Mouse (Mus musculus) left cerebral cortex, adult 18-20 months (tissue): Measurements from ENCODE around the gene Amz1. TPM values are rescaled to one million over a fixed set of nuclear protein-coding genes. Genes with fewer than 3 reads are reported as not detected.
A peak's percentile ranks its signal among the peaks of the same experiment; 100 is the strongest.

Experiments used
- DNase-seq, 2 experiments: peaks; one replicate each; pipeline ENCODE4 v3.0.0; 2021 to 2022; ENCODE audit warnings: low spot score in 2 of 2, mixed read lengths in 1 of 2
- total RNA-seq, 2 experiments: library from RNA; stranded (reverse); gene quantifications; 2 replicates each; pipeline ENCODE4 v1.2.3; 2021

Amz1 gene
- total RNA-seq, 2 experiments from 2014 or later: 17.7 to 22.3 TPM

DNA sequence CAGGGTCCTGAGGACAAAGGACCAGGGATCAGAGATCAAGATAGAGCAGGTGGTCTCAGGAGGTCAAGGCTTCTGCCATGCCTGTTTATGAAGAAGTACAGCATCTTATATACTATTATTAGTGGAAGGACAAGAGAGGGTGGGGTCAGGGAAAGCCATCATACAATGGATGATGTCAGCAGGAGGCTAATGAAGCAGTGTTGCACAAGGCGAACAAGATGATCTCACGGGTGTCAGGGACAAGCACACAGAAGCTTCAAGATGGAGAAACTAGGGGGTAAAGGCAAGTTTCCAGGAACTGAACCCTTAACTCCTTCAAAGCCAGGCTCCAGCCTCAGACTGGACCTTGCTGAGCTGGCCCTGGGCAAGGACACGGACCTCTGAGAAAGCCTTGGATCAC is 1.8 kb upstream of the Amz1 start:
- no peak for DNase-seq

DNA sequence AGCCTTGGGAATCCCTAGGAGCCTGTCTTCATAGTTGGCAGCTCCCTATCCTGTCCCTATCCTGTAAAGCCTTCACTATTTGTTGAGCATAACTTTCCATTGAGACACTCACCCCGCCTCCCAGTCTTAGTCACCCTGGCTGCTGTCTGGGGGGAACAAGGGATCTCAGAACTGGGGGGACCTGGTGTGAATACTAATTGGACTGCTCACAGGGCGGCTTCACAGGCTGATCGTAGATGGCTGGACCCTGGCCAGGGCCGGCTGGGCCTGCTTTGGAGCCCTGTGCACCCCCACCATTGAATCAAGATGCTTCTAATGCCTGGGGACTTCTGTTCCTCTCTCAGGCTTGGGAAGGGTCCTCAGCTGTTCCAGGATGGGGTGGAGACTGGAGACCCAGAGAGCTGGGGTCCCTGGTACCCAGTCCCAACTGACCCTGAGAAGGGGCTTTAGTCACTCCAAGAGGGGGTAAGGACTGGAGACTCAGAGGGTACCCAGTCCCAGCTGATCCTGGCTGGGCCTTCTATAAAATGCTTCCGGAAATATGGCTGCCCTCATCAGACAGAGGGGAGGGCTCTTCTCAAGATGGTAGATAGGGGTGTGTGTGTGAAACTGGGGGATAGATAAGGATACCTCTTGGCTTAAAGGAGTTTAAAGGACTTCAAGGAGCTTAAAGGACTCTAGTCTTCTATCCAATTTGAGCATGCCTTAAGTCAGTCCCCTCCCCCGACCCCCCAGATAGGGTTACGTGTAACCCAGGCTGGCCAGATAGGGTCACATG is 2.3 kb downstream of the Amz1 start:
- DNase-seq: peak in 1 of 2 experiments; percentile 44

DNA sequence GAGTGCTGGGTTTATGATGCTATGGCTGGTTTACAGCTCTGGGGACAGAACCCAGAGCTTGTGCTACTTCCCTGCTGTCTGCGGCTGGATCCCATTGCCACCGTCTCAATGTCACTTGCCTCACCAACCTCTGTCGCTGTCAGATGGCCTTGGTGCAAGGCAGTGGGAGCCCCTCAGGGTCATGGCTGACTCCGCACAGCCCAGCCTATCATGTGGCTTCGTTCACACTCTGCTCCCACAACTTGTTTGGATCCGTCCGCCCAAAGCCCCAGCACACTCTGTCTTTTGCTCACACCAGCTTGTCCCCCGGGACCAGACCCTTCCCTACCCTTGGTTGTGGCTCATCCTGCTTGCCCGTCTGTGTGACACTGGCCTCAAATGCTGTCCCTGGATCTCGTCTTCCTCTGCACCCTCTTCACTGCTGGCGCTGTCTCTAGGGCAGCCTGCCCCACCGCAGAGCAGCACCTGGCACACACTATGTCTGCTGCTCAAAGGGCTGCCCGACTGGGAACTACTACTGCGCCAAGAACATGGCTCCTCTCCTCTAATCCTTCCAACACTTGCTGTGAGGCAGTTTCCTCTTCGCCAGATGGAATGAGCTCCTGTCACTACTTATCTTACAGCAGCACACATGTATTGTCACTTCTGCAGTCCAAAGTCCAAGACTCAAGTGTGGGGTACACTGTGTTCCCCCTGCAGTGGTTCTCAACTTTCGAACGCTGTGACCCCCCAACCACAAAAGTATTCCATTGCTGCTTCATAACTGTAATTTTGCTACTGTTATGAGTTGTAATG is 3.2 kb downstream of the Amz1 start:
- DNase-seq: no peak

DNA sequence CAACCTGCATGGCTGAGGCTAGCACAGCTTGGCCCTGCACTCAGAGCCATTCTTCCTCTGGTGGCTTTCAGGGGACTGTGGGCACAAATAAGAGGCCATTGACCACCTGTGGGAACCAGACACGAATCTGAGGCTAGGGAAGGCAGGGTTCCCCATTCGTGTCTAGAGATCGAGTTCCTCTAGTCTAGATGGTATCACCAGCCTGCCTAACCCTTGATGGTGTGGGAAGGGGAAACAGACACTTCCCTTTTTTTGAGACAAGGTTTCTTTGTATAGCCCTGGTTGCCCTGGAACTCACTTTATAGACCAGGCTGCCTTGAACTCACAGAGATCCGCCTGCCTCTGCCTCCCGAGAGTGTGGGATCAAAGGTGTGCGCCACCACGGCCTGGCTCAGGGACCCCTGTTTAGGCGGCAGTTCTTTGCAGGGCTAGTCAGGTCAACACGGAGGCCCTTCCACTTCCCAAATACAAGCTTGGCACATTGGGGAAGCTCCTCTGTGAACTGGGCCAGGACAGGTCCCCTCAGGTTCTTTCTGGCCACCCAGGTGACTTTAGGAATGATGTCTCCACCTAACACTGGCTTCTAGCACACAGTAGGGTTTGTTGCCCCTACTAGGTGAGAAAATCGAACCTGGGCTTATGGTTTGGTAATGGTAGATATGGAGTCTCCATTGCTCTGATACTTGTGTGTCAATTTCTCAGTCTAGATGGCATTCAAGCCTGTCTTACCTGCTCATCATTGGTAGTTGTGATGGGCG is 7.3 kb downstream of the Amz1 start:
- DNase-seq: no peak

DNA sequence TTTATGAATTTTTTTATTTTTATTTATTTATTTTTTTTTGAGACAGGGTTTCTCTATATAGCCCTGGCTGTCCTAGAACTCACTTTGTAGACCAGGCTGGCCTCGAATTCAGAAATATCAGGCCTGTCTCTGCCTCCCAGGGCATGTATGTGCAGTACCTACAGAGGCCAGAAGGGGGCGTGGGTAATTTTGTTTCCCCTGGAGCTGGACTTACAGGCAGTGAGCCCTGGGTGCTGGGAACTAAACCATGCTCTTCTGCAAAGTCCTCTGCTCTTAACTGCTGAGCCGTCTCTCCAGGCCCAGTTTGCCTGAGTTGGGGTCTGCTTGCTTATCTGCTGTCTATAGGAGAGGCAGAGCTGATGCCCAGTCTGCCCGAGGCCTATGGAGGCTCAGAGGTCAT is 8.3 kb downstream of the Amz1 start:
- DNase-seq: no peak

DNA sequence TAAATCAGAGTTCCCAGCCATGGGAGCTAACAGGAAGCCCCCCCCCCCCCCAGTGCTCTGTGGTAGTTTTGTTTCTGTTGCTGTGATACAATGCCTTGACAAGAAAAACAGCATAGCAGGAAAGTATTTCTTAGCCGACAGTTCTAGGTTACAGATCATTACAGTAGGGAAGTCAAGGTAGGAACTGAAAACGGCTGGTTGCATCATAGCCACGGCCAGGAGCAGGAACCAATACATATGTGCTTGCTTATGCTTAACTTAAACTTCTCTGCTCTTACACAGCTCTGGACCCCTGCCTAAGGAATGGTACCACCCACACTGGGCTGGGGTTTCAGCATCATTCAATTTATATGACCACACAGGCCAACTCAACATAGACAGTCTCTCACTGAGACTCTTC is 9.4 kb downstream of the Amz1 start:
- no peak for DNase-seq

DNA sequence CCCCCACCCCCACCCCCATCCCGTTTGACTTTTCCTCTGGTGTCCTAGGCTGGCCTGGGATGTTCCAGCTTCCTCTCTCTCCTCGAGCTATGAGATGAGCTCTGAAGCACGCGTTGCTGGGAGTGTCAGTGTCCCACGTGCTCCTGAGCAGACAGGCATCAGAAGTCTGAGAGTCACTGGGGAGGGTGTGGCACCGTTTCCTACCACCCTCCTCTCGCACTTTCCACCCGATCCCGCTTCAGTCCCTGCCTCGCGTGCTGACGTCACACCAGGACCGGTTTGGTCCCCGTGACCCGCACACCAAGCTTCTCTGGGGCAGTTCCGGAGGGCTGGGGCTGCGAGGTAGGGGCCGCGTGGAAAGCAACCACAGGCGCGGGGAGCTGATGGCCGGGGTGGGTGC is 11.4 kb downstream of the Amz1 start:
- DNase-seq: peak; percentile 26 to 32

DNA sequence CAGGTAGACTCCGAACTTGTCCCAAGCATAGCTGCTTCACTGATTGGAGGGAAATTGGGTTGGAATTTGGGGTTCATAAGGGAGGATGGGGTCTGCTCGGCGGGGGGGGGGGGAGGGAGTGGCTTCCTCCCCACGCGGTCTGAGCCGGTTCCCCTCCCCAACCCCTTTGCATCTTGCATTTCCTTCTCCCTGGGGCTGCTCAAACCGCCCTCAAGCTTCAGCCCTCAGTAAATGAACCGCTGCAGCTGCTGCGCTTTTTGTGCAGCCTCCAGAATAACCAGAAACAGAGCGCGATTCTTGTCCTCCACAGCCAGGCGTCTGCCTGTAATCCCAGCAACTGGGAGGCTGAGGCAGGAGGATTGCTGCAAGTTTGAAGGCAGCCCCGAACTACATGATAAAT is 12.2 kb downstream of the Amz1 start:
- DNase-seq: no peak

DNA sequence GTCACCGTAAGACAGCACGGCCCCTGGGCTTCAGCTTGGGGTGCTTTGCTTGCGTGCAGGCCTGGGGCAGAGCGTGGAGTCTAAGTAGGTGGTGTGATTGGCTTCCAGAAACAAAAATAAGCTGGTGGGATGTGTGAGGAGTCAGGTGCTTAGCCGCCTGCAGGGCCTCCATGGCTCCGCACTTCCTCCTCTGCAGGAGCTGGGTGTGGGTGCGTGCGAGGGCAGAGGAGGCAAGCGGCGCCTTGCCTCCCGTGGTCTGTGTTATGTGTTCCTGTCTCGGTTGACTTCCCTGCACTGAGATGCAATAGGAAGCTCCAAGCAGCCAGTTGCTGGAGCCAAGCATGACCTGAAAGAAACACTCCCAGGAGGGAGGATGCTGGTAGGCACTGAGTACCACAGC is 15.9 kb downstream of the Amz1 start:
- peak; percentile 28 to 68 for DNase-seq

DNA sequence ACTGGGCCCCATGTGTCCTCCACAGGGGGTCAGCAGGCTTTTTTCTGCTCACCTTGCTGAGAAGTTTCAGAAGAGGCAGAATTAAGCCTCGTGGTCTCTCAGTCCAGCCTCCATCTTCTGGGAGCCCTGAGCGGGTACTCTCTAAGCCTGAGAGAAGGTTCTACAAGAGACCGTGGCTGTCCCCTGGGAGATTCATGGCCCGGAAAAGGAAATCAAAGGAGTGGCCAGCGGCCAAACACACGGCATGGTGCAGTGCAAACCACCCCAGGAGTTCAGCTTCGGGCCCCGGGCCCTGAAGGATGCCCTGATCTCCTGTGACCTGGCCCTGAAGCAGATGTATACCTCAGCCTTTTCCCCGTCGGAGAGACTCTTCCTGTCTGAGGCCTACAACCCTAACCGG is 17.1 kb downstream of the Amz1 start:
- no peak for DNase-seq

DNA sequence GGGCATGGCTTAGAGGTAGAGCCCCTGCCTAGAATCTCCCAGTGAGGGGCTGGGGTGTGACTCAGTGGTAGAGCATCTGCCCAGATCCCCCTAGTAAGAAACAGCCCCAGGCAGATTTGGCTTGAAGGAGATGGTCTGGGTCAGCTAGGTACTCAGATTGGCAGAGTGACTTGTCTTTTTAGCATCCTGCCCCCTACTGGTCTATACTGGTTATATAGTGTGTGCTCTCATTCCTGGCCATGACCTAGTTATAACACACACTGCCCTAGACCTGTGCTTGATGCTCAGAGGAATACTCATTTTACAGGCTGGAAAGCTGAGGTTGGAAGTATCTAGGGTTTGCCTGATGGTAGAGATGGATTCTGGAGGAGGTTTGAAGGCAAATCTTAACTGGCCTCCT is 17.9 kb downstream of the Amz1 start:
- DNase-seq: no peak

DNA sequence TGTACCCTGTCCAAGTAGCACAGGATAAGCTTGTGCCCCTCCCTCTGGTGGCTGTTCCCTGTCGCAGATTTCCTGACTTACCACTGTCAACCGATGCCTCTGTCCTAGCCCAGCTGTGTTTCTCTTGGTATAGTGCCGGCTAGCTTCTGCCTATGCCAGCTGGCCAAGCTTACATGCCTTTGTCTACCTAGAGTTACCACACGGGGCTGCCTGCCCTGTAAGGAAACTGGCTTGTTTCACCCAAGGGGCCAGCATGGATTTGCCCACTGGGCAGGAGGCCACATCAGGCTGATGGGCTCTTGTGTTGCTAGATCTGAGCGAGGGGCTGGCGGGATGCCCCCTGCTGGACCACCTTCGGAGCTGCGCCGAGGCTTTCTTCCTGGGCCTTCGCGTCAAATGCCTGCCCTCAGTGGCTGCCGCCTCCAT is 19.8 kb downstream of the Amz1 start:
- DNase-seq: no peak

DNA sequence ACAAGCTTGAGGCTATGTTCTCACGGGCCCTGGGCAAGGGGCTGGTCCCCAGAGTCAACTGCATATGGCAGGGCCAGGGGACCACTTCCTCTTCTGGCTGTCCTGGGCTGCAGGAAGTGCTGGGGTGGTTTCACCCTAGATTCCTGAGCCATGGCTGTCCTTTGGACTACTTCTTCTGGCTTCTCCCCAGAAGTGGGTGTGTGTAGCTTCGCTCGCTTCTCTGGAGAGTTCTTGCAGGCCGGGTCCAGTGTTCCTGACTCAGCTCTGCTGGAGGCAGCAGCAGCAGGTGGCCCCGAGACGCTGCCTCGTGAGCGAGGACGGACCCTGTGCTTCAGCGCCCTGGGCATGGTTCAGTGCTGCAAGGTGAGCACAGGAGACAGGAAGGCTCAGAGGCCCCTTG is 24.5 kb downstream of the Amz1 start:
- DNase-seq: no peak

DNA sequence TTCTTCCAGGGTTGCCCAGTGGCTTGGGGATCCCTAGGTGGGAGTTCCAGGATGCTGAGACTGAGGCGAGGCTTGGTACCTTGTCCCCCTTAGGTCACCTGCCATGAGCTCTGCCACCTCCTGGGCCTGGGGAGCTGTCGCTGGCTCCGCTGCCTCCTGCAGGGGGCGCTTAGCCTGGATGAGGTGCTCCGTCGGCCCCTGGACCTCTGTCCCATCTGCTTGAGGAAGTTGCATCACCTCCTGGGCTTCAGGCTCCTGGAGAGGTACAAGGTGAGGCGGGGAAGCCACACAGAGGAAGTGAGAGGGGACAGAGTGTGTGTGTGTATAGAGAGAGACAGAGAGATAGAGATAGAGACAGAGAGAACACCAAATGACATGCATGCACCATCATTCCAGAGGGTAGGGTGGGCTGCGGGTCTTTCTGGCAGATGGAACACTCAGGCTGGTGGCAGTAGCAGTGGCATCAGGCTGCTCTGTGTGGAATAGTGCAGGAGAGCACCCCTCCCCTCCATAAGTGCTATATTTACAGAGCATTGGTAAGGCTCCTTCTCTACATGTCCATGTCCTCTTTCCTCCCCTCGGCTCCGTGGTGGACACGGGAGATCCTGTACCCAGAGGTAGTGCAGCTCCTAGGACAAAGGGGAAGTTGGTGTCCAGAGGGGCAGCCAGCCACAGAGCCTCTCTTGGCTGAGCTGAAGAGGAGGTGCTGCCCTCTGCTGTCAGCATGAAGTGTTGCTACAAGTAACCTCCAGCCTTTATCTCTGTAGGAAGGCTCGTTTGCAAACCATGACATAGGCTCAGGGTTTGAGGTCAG is 25.3 kb downstream of the Amz1 start:
- peak; percentile 72 to 74 for DNase-seq

DNA sequence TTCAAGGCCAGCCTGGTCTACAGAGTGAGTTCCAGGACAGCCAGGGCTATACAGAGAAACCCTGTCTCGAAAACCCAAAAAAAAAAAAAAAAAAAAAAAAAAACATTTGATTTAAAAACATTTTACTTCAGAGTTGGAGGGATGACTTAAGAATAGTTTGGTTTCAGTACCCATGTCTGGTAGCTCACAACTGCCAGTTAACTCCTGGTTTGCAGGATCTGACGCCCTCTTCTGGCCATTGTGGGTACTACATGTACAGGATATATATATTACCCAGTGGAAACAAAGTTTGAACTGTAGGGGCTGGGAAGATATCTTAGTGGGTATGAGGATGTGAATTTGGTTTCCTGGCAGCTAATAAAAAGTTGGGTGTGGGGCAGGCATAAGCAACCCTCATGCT is 27.0 kb downstream of the Amz1 start:
- DNase-seq: peak; percentile 37 to 60

DNA sequence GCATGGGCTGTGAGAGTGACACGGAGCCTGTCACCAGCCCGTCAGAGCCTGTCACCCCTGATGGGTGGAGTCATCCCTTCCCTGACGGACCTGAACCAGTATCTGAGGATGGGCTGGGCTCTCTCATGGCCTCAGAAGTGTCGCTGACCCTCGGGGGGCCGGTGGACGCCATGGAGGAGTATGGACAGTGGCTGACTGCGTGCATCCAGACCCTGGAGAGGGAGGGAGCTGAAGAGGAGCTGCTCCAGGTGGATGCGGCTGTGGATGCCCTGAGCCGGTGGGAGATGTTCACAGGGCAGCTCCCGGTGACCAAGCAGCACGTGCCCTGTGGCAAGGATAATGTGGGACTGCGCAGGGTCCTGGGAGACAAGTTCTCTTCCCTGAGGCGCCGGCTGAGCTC is 28.1 kb downstream of the Amz1 start:
- DNase-seq: no peak

DNA sequence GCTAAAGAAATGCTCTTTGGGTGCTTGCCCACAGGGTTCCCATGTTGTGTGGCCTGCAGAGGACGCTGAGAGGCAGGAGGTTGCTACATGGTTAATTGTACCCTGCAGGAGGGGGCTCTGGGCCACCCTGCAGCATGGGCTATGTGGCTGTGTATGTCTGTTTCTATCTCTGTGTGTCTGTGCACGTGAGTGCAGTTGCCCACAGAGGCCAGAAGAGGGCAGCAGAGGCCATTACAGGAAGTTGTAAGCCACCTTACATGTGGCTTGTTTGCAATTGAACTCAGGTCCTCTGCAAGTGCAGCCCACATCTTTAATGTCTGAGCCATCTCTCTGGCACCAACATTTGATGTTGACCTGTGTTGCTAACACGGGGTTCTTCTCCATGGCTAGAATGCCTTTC is 28.7 kb downstream of the Amz1 start:
- no peak for DNase-seq

DNA sequence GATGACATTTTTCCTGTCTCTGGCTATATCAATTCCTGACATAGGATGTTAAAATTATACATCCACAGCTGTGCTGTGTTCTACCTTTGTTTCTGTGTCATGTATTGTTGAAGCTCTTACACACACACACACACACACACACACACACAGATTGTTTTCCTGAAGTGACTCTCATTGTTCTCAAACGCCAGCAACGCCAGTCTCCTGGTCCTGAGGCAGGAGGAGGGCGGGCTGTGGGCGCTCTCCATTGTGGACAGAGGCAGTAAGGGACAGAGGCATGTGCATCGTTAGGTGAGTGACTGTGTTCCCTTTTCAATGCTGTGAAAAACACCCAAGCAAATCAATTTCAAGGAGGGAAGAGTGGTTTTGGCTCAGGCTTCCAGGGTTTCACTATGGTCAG is 29.3 kb downstream of the Amz1 start:
- no peak for DNase-seq

DNA sequence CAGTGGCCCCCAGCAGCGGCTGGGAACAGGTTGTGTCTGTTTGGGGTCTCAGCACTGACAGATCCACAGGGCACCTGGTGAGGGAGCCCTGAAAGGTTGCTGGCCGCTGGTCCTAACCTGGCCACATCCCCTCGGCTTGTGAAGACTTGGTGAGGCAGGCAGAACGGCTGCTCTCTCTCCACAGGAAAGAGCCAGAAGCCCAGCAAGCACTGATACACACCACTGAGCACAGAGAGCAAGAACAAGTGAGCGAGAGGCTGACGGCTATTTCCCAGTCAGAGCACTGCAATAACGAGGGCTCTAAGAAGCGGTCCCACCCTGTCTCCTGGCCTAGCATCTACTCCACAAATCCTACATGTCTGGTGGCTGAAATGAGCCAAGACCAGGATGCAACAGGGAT is 34.9 kb downstream of the Amz1 start:
- no peak for DNase-seq

DNA sequence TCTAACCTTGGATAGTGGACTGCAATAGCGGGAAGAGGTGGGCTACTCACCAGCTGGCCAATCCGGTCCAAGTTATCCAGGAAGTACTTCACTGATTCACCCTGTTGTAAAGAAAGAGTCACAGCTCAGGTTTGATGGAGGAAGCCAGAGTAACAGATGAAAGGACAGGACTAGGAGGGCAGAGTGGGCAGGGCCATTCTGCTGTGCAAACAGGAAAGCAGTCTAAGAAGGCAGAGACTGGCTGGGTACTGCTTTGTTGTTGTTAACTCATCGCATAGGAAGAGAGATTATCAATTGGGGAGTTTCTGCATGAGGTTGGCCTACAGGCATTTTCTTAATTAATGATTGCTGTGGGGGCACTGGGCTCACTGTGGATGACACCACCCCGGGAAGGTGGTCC is 38.6 kb downstream of the Amz1 start:
- DNase-seq: no peak
